In genomic region chr11:68485206-68485942, GRCm38 (mm10) we compare ENCODE assay signal across 8 mouse cellular contexts. TPM values are rescaled to one million over a fixed set of nuclear protein-coding genes. Genes with fewer than 3 reads are reported as not detected.
DNase-seq lines count a peak whose midpoint lies in the region; ATAC-seq and TF ChIP-seq lines count a peak whose summit lies in the region.

No protein-coding gene starts in this region.

- peak; percentile 43; the same call in 1 of the 2 replicates for TF ChIP-seq CTCF in bone marrow, adult 2 months (IDR thresholded peaks at IDR 0.05; ENCODE audit: control insufficient read depth, insufficient read depth, low read length)

- H3K4me2 ChIP-seq in midbrain, embryonic 14.5 days (ENCODE audit: low read length): no peak overlapping the region

- TF ChIP-seq POLR2A in bone marrow, adult 2 months (IDR thresholded peaks at IDR 0.05; ENCODE audit: borderline replicate concordance, control insufficient read depth, low read depth, low read length): no peak

- no peaks in the 10 kb centered on the region for H3K9me3 ChIP-seq in heart, embryonic 10.5 days
- H3K9me3 ChIP-seq in midbrain, embryonic 14.5 days (ENCODE audit: control insufficient read depth, low read length): no peaks in the 10 kb centered on the region

- no peak overlapping the region for H3K27ac ChIP-seq in heart, embryonic 10.5 days
- H3K27ac ChIP-seq in bone marrow, adult 2 months (ENCODE audit: control insufficient read depth, insufficient read depth, low read depth, low read length, poor library complexity): no peak overlapping the region
- no peak overlapping the region for H3K27ac ChIP-seq in midbrain, embryonic 14.5 days (replicated peaks; ENCODE audit: low read depth, low read length)

- no peaks in the 10 kb centered on the region for H3K36me3 ChIP-seq in heart, embryonic 10.5 days
- no peaks in the 10 kb centered on the region for H3K36me3 ChIP-seq in midbrain, embryonic 14.5 days (ENCODE audit: control insufficient read depth, insufficient read depth, low read length)

- 30% methylated on average over 8 of the region's 8 CpGs for WGBS in heart, embryonic 10.5 days
- 32% methylated on average over 8 of the region's 8 CpGs for WGBS in bone marrow, adult 2 months
- WGBS in midbrain, embryonic 14.5 days: 38% methylated on average over 8 of the region's 8 CpGs

- ATAC-seq in midbrain, embryonic 14.5 days (ENCODE audit: low FRiP score, low TSS enrichment): no peak

- H3K4me3 ChIP-seq in heart, embryonic 10.5 days: no peak overlapping the region
- H3K4me3 ChIP-seq in bone marrow, adult 2 months (replicated peaks; ENCODE audit: control insufficient read depth, low read depth, low read length): no peak overlapping the region
- no peak overlapping the region for H3K4me3 ChIP-seq in midbrain, embryonic 14.5 days (replicated peaks; ENCODE audit: low read depth, low read length)

- peak; percentile 70 for DNase-seq in heart, adult 8-10 months (ENCODE audit: low spot score)
- no peak for DNase-seq in heart, embryonic 10.5 days (ENCODE audit: low spot score)
- DNase-seq in CD4-positive, CD25-positive, alpha-beta regulatory T cell, adult 2 months (ENCODE audit: low read depth, low spot score): peak; percentile 78
- peak; percentile 19 for DNase-seq in fibroblast of lung, adult 2 months (ENCODE audit: low read depth)
- peak; percentile 18 to 37 for DNase-seq in kidney, postnatal 36 days
- peak; percentile 88 for DNase-seq in midbrain, embryonic 14.5 days
- DNase-seq in frontal cortex, postnatal 14 days (ENCODE audit: low spot score in 2 of 2): no peak

- H3K4me1 ChIP-seq in heart, embryonic 10.5 days: no peaks in the 10 kb centered on the region
- H3K4me1 ChIP-seq in bone marrow, adult 2 months (ENCODE audit: control insufficient read depth, insufficient read depth, low read length): no peaks in the 10 kb centered on the region
- H3K4me1 ChIP-seq in midbrain, embryonic 14.5 days (ENCODE audit: control insufficient read depth, insufficient read depth, low read length): no peaks in the 10 kb centered on the region

- H3K9ac ChIP-seq in midbrain, embryonic 14.5 days (replicated peaks; ENCODE audit: low read length): no peak overlapping the region

- H3K27me3 ChIP-seq in heart, embryonic 10.5 days (ENCODE audit: insufficient read depth, poor library complexity, severe bottlenecking): peaks cover 12% of the 10 kb centered on the region
- H3K27me3 ChIP-seq in midbrain, embryonic 14.5 days (ENCODE audit: control insufficient read depth, insufficient read depth, low read length): no peaks in the 10 kb centered on the region

RNA-seq across cellular contexts. Expression of gene Pik3r6, which starts 17.4 kb away (rescaled TPM):
- total RNA-seq in heart, adult 8-10 months (2022): 1 to 10 TPM; 2.4 to 6.9 (median 3.8) TPM
- polyA plus RNA-seq in heart, embryonic 10.5 days (2016; fragmentation: Nextera tagmentation; extraction: Ambion mirVana): 1.9 and 2.2 TPM in 2 replicates
- 12.7 and 47.0 TPM in 2 replicates for polyA plus RNA-seq in bone marrow, adult 2 months (2011; ENCODE audit: insufficient read depth, insufficient read length, low replicate concordance, missing spikeins)
- 0.86 and 1.5 TPM in 2 replicates for polyA plus RNA-seq in midbrain, embryonic 14.5 days (2014; fragmentation: Nextera tagmentation; extraction: Ambion mirVana)

RNA-seq across cellular contexts. Expression of gene Pik3r5, which starts 53.5 kb away (rescaled TPM):
- 1 to 10 TPM in 1 of 4 experiments, under 1 TPM in 3; 0.31 to 1.6 (median 0.70) TPM for total RNA-seq in heart, adult 8-10 months (2022)
- 0.07 and 0.48 TPM in 2 replicates for polyA plus RNA-seq in heart, embryonic 10.5 days (2016; fragmentation: Nextera tagmentation; extraction: Ambion mirVana)
- 6.4 and 26.5 TPM in 2 replicates for polyA plus RNA-seq in bone marrow, adult 2 months (2011; ENCODE audit: insufficient read depth, insufficient read length, low replicate concordance, missing spikeins)
- polyA plus RNA-seq in midbrain, embryonic 14.5 days (2014; fragmentation: Nextera tagmentation; extraction: Ambion mirVana): 0.04 and 0.54 TPM in 2 replicates

Comparison
In these comparisons a context has a peak if more than half of its experiments do, and no peak if none do; other contexts are left out.
1. DNase-seq: peak in heart, adult 8-10 months (single experiment), CD4-positive, CD25-positive, alpha-beta regulatory T cell, adult 2 months (single experiment), fibroblast of lung, adult 2 months (single experiment), kidney, postnatal 36 days (2 of 2) and midbrain, embryonic 14.5 days (single experiment); none in heart, embryonic 10.5 days (single experiment) and frontal cortex, postnatal 14 days (0 of 2).